Mouse (Mus musculus) retina, postnatal 1 day (tissue): ENCODE results near the gene Lingo1.

ENCODE experiments used
- DNase-seq: peaks from one replicate; pipeline ENCODE4 v3.0.0-alpha.2; 2012

Lingo1 gene

DNA sequence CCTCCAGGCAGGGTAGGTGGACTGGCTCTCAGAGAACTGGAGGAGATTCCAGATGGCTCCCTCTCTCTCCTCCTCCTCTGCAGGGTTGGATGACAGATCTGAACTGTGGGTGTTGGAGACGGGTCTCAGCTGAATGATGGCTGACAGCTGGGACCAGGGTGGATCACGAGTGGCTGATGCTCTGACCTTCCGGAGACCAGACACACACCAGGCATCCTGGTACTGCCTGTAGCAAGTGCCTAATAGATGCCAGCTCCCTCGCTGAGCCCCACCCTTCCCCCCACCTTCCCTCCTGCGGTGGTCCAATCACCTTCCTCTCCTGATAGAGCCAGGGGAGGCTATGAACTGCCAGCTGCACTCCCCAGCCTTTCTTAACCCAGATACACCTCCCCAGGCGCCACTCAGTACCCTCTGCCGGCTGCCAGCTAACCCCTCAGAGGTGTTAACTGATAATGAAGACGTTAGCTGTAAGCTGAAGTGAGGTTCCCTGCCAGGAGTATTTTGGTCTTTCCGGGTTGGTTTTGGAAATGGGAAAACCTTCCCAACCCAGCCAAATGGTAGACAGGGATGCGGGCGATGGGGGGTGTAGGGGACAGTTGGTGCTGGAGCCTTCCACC, 126.6 kb downstream of the Lingo1 start:
- no peak for DNase-seq

- DNase-seq, result no peak
Measured at GRCm38 (mm10) chr9:56664136-56664535, 132.1 kb downstream of the Lingo1 start.

DNA sequence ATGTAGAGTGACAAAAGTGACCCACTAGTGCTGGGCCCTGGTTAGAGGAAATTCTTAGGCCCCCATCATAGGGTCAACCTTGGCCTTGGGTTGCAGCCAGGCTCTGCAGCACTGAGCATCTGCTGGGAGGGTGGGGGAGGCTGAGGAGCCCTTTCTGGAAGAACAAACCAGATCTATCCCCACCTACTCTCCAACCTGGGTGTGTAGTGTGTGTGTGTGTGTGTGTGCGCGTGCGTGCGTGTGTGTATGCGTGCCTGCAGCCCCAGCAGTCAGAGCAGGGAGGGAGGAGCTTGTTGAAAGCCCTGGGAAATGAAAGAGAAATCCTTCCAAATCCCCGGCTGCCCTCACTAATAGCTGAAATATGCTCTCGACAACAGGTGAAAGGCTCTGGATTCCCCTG, 133.3 kb downstream of the Lingo1 start:
- DNase-seq, result no peak

DNA sequence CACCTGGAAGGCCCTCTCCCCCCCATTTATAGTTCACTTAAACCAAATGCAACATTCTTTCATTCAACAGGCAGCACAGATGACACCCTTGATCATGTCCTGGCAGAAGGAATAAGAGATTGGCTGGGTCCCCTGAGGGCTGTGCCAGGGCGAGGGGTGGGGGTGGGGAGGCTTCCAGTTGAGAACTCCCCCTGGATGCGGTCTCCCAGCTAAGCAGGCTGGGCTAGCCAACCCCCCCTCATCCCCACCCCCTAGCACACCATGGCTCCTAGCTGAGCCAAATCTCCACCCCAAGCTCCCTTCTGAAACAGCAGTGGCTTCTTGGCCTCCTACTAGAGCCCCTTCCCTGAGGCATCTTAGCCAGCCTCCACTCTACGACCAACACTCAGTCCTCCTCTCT, 133.9 kb downstream of the Lingo1 start:
- DNase-seq, result no peak

DNA sequence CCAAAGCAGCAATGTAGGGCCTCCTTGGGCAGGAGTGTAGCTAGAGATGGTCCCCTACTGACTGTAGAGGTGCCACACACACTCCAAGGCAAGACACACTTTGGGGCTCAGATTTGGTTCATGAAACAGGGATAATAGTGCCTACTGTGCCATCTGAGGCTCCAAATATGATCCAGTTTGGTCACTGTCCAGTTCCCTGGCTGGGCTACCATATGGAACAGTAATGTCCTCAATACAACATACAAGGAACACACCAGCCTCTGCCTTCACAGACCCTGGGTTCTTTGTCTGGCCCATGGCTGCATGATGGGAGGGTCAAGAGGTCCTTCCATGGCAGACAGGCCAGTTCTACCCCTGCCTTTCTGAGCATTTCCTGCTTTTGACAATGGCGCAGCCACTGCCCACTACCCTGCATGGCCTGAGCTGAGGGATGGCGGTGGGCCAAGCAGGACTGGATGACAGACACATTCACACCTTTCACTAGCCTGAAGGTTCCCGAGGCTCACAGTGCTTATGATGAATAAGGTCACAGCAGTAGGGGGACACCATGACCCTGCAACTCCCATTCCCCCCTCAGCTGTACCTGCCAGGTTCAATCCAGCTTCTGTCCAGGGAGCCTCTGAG, 134.9 kb downstream of the Lingo1 start:
- DNase-seq, result no peak

- DNase-seq, result no peak
Measured at GRCm38 (mm10) chr9:56658580-56658979, 137.7 kb downstream of the Lingo1 start.

- no peak for DNase-seq
Measured at GRCm38 (mm10) chr9:56657996-56658398, 138.3 kb downstream of the Lingo1 start.

DNA sequence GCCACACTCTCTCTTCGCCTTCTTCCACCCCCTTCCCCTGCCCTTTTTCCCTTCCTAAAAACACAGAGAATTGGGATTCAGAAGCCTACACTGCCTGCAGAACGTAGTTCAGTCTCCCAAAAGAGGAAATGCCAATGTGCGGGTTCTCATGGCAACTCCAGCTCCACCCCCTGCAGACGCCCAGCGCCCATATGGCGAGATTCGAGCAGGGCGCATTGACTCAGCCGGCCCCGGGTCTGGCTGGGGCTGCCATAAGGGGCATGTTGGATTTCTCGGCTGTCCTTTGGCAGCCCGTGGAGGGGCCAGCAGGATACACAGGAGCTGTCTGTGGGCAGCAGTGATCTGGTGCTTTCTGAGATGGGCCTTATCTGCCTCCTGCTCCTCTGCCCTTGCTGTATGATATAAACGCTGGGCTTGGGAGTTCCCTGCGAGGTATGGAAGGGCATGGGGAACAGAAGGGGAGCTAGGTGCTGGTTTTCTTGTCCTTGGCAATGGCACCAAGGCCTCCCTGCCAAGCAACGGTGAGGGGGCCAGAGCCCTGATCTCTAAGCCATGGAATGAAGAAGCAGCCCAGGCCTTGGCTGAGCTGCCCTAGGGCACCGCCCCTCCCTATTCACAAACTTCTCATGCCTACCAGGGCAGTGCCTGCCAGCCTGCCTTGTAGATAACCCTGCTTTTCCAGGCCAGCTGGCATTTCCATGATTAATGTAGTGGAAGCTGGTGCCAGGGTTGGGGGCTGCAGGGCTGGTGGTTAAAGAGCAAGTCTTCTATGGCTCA, 139.3 kb downstream of the Lingo1 start:
- DNase-seq, result no peak

DNA sequence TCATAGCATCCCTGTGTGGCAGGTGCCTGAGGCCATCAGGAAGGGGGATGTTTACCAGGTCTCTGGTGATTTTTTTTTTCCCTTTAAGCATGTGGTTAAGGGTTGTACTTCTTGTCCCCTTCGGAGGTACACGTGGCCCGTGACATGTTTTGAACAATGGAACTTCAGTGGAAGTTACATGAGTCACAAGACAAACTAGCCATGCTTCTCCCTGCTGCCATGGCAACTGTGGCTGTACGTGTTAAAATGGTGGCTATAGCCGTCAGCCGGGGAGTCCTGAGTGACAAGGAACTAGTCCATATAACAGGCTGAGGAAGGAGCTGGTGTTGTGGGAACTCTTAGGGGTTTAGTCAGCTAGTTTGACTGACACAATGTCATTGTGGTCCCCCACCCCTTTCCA, 141.1 kb downstream of the Lingo1 start:
- no peak for DNase-seq

DNA sequence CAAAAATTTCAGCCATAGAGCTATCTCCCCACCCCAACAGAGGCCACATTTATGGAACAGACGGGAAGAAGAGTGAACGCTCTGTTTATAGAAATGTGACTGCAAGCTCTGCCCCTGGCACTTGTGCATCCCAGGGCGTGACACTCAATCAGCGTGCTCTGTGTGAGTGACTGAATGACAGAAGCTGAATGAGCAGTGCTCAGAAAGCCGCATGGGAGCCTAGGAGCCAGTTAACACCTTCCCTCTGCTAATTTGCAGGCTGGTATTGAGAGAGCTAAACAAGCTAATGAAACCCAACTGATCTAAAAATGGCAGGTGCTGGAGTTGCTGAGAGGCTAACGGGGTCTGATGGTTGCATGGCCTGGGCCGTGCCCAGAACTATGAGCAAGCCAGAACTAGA, 143.7 kb downstream of the Lingo1 start:
- DNase-seq, result no peak

- DNase-seq, result no peak
Measured at GRCm38 (mm10) chr9:56651586-56651985, 144.7 kb downstream of the Lingo1 start.

- no peak for DNase-seq
Measured at GRCm38 (mm10) chr9:56646227-56647025, 149.8 kb downstream of the Lingo1 start.

DNA sequence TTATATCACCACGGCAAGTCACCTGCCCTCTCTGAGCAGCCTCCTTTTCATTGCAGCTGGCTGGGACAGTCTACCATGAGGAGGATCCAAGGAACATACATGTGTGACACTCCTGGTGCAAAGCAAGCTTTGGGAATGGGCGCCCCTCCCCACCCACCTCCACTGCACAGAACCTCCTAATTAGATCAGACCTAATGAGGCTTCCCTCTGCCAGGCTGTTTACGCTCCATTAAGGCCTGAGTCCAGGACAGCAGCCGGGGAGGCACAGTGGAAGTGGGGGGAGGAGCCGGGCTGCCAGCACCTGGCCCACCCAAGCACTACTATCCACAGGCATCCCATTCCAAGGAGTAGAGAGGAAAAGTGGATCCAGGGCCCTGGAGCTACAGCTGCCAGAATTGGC, 152.8 kb downstream of the Lingo1 start:
- peak; percentile 93 for DNase-seq

GRCm38 (mm10) chr9:56638226-56638905, 157.9 kb downstream of the Lingo1 start:
- DNase-seq, result peak; percentile 78

DNA sequence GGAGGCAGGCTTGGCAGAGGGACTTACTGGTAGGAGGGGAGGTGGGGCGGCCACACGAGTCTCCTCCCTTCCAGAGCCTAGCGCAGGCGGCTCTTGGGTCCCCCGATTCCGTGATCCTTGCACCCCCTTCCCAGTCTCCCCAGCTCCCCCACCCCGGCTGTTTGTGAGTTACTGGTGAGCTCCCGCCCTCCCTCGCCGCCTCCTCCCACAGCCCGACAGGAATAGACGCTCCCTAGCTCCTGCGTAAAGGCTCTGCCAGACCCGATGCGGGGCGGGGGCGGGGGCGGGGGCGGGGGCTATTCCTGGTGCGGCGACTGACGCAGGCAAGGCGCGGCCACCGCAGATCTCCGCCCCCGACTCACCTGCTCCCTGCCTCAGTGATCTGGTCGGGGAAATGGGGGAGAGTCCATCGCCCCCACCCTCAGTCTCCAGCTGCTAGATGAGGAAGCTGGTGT, 158.8 kb downstream of the Lingo1 start:
- DNase-seq, result no peak

DNA sequence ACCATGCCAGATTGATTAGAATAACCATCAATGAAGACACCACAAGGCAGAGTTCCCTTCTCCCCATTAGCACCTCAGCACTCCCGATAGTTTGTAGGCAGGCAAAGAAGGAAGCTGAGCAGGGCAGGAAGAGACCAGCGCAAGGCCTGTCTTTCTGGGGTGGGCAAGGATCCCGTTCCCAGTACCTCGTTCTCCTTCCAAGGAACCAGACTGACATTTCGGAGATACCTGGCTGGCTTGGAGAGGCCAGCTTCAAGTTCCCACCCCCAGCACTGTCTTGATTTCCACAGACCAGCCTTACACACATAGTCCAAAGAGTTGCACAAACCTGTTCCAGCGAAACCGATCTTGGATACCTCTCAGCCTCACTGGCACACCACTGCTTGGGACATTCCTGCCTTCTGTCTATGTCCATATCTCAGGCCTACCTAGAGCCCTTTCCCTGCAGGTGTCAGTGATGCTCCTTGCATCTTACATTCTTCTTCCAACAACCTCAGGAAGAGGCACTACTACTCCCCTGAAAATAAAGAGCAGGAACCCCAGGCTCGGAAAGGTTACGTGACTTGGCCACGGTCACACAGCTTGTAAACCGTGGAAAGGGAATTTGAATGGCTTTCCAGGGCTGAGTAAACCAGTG, 159.4 kb downstream of the Lingo1 start:
- no peak for DNase-seq

GRCm38 (mm10) chr9:56636214-56636613, 160.1 kb downstream of the Lingo1 start:
- DNase-seq, result peak; percentile 92

- peak; percentile 85 for DNase-seq
Measured at GRCm38 (mm10) chr9:56635498-56636121, 160.7 kb downstream of the Lingo1 start.

- DNase-seq, result peak; percentile 67
Measured at GRCm38 (mm10) chr9:56635121-56635497, 161.2 kb downstream of the Lingo1 start.

DNA sequence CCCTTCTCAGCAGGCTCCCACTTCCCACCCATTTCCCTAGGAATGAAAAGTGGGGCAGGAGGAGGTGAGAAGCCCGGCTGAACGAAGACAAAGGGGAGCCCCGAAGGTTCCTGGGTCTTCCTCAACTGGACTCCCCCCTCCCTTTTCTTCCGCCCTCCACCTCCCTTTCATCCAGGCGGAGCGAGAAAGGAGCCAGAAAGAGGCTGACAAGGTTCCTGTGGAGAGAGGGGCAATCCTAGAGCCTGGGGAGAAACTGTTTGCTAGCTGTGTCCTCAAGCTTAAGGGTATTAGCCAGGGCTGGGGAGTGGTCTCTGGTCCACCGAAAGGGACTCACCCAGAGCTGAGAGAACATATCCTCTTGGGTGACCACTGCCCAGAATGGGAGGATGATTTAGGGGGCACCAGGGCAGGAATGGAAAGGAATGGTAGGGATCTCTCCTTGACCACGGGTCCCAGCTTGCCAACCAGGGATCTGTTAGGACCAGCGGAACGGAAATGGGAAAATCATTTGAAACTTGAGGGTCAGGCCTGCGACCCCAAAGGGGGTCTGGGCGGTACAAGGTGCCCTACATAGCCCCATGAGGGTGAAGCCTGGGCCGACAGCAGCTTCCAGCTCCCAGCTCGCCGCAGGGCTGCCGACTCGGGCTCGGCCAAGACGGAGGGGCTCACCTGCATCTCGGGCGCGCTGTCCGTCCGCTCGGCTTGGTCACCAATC, 161.7 kb downstream of the Lingo1 start:
- DNase-seq, result no peak
